Mouse (Mus musculus): ENCODE data around the gene As3mt.

The As3mt gene

GRCm38 (mm10) chr19:46784502-46784901, 77.2 kb downstream of the As3mt start:
- DNase-seq (ENCODE audit: low read depth, low spot score) = no peak

- DNase-seq (ENCODE audit: low read depth, low spot score) = no peak
Measured at GRCm38 (mm10) chr19:46785633-46786032, 78.4 kb downstream of the As3mt start.

GRCm38 (mm10) chr19:46789782-46790181, 82.5 kb downstream of the As3mt start:
- DNase-seq (ENCODE audit: low read depth, low spot score) = no peak
